Mouse (Mus musculus): ENCODE measurements around the gene Otc.

- TF ChIP-seq CTCF (IDR thresholded peaks at IDR 0.05; ENCODE audit: borderline replicate concordance, insufficient read depth, low read length) (peak; percentile 44; the same call in 1 of the 2 replicates), POLR2A (IDR thresholded peaks at IDR 0.05; ENCODE audit: low read depth, low read length) (no peak)
These were observed 35.6 kb upstream of the Otc start, which contains the start of gene Rpgr for GRCm38 (mm10) chrX:10216410-10216949.

Data from embryonic fibroblast, embryonic 13.5 days (primary cell).